Mouse (Mus musculus) midbrain, embryonic 11.5 days (tissue): ENCODE data around the gene Chmp4b. TPM values are rescaled to one million over a fixed set of nuclear protein-coding genes. Genes with fewer than 3 reads are reported as not detected.

Experiments
- ATAC-seq: fragments of 200-750 bp; cut with Nextera tagmentation; 2 replicates; pipeline ENCODE4 v1.8.0; 2017; ENCODE audit warnings: moderate TSS enrichment, moderate library complexity; ENCODE audit not compliant: low FRiP score
- DNase-seq: peaks from one replicate; pipeline ENCODE4 v3.0.0; 2015; ENCODE audit warnings: low spot score; ENCODE audit errors: missing footprints
- H3K27ac ChIP-seq: fragments of 300-500 bp; sonication (generic); 2 replicates; pipeline ENCODE4 v1.5.1; 2014; ENCODE audit warnings: low read depth, low read length
- H3K27me3 ChIP-seq: fragments of 300-500 bp; sonication (generic); 2 replicates; pipeline ENCODE4 v1.6.1; 2014; ENCODE audit warnings: mild to moderate bottlenecking, low read length, moderate library complexity, mixed read lengths; ENCODE audit not compliant: control insufficient read depth, insufficient read depth
- H3K36me3 ChIP-seq: fragments of 300-500 bp; sonication (generic); 2 replicates; pipeline ENCODE4 v1.6.1; 2014; ENCODE audit warnings: mild to moderate bottlenecking, low read length, moderate library complexity, mixed read lengths; ENCODE audit not compliant: control insufficient read depth, insufficient read depth
- H3K4me1 ChIP-seq: fragments of 300-500 bp; sonication (generic); 2 replicates; pipeline ENCODE4 v1.6.1; 2014; ENCODE audit warnings: low read length; ENCODE audit not compliant: control insufficient read depth, insufficient read depth
- H3K4me2 ChIP-seq: fragments of 300-500 bp; sonication (generic); 2 replicates; pipeline ENCODE4 v1.6.1; 2014; ENCODE audit warnings: mild to moderate bottlenecking, moderate library complexity
- H3K4me3 ChIP-seq: fragments of 300-500 bp; sonication (generic); 2 replicates; pipeline ENCODE4 v1.5.1; 2014; ENCODE audit warnings: low read depth, low read length
- H3K9ac ChIP-seq: fragments of 300-500 bp; sonication (generic); 2 replicates; pipeline ENCODE4 v1.6.1; 2014; ENCODE audit warnings: low read length
- H3K9me3 ChIP-seq: fragments of 300-500 bp; sonication (generic); 2 replicates; pipeline ENCODE4 v1.6.1; 2016; ENCODE audit warnings: low read length; ENCODE audit not compliant: control insufficient read depth
- WGBS: fragments of 180-500 bp; shearing (Covaris S2); extraction: QIAGEN DNeasy Blood & Tissue Kit; methylation state at CpG from one replicate; pipeline ENCODE4 v1.1.7; 2014; 5-methylcytosine and 5-hydroxymethylcytosine counted together
- polyA plus RNA-seq: library from polyadenylated mRNA; unstranded; fragments of >200 nt; fragmentation: Nextera tagmentation; extraction: Ambion mirVana; gene quantifications from 2 replicates; pipeline ENCODE4 v1.2.1, GENCODE M21; 2014

Gene Chmp4b
- polyA plus RNA-seq, 1 experiment from 2014 or later, result 12.7 TPM

GRCm38 (mm10) chr2:154735416-154735815 is 83.9 kb downstream of the Chmp4b start:
- WGBS, result 78% methylated on average over 7 of the region's 7 CpGs
- H3K27me3 ChIP-seq, result no peaks in the 10 kb centered on the region
- no peak for ATAC-seq
- H3K4me2 ChIP-seq, result no peak overlapping the region
- DNase-seq, result no peak
- H3K4me1 ChIP-seq, result peaks cover 2% of the 10 kb centered on the region; the same call in 1 of the 2 replicates
- H3K36me3 ChIP-seq, result no peaks in the 10 kb centered on the region
- H3K4me3 ChIP-seq, result no peak overlapping the region
- no peak overlapping the region for H3K27ac ChIP-seq
- H3K9me3 ChIP-seq, result no peaks in the 10 kb centered on the region
- H3K9ac ChIP-seq, result no peak overlapping the region

GRCm38 (mm10) chr2:154735986-154736385 is 84.5 kb downstream of the Chmp4b start:
- Histone ChIP-seq H3K27me3 (no peaks in the 10 kb centered on the region), H3K4me2 (no peak overlapping the region), H3K4me3 (no peak overlapping the region), H3K4me1 (peaks cover 2% of the 10 kb centered on the region; the same call in 1 of the 2 replicates), H3K9ac (no peak overlapping the region), H3K36me3 (no peaks in the 10 kb centered on the region), H3K27ac (no peak overlapping the region), H3K9me3 (no peaks in the 10 kb centered on the region)
- ATAC-seq (no peak), DNase-seq (no peak)
- 92% methylated on average over 7 of the region's 7 CpGs for WGBS

- Histone ChIP-seq H3K27ac (no peak overlapping the region), H3K36me3 (no peaks in the 10 kb centered on the region), H3K4me2 (no peak overlapping the region), H3K9ac (no peak overlapping the region), H3K27me3 (no peaks in the 10 kb centered on the region), H3K4me1 (no peaks in the 10 kb centered on the region), H3K4me3 (no peak overlapping the region), H3K9me3 (no peaks in the 10 kb centered on the region)
- WGBS, result 88% methylated on average over 5 of the region's 5 CpGs
- DNase-seq, result no peak
- ATAC-seq, result no peak
Observed at GRCm38 (mm10) chr2:154738621-154739020, 87.1 kb downstream of the Chmp4b start.

GRCm38 (mm10) chr2:154742911-154743819 is 91.7 kb downstream of the Chmp4b start:
- no peaks in the 10 kb centered on the region for H3K9me3 ChIP-seq
- no peaks in the 10 kb centered on the region for H3K36me3 ChIP-seq
- no peak overlapping the region for H3K27ac ChIP-seq
- DNase-seq, result no peak
- no peak overlapping the region for H3K4me2 ChIP-seq
- no peak overlapping the region for H3K4me3 ChIP-seq
- no peaks in the 10 kb centered on the region for H3K27me3 ChIP-seq
- no peak for ATAC-seq
- no peaks in the 10 kb centered on the region for H3K4me1 ChIP-seq
- WGBS, result 75% methylated on average over 10 of the region's 10 CpGs
- no peak overlapping the region for H3K9ac ChIP-seq

GRCm38 (mm10) chr2:154743915-154744314 is 92.4 kb downstream of the Chmp4b start:
- Histone ChIP-seq H3K36me3 (no peaks in the 10 kb centered on the region), H3K4me2 (no peak overlapping the region), H3K4me1 (no peaks in the 10 kb centered on the region), H3K27me3 (no peaks in the 10 kb centered on the region), H3K4me3 (no peak overlapping the region), H3K27ac (no peak overlapping the region), H3K9ac (no peak overlapping the region), H3K9me3 (no peaks in the 10 kb centered on the region)
- ATAC-seq (no peak), DNase-seq (no peak)
- WGBS, result 82% methylated on average over 4 of the region's 4 CpGs

Other genes with a start within 250 kb of the Chmp4b start
- 2.0 and 2.3 TPM in 2 replicates for gene Snta1, start 243.6 kb upstream of the Chmp4b start, polyA plus RNA-seq
- 75.2 and 76.1 TPM in 2 replicates for gene Cbfa2t2, start 215.2 kb upstream of the Chmp4b start, polyA plus RNA-seq
- gene 1700003F12Rik, start 104.6 kb upstream of the Chmp4b start, polyA plus RNA-seq, result 2.4 and 2.6 TPM in 2 replicates
- gene Actl10, start 99.9 kb upstream of the Chmp4b start, polyA plus RNA-seq, result not detected in 2 replicates
- gene Necab3, start 92.8 kb upstream of the Chmp4b start, polyA plus RNA-seq, result 6.1 and 6.9 TPM in 2 replicates
- 14.5 and 15.3 TPM in 2 replicates for gene E2f1, start 81.8 kb upstream of the Chmp4b start, polyA plus RNA-seq
- 12.3 and 14.1 TPM in 2 replicates for gene Pxmp4, start 48.0 kb upstream of the Chmp4b start, polyA plus RNA-seq
- gene Zfp341, start 38.4 kb upstream of the Chmp4b start, polyA plus RNA-seq, result 0.92 and 1.2 TPM in 2 replicates
- gene 4930519P11Rik, start 38.3 kb upstream of the Chmp4b start, polyA plus RNA-seq, result 0.60 and 1.1 TPM in 2 replicates
- not detected in 2 replicates for gene Gm14214, start 118.3 kb downstream of the Chmp4b start, polyA plus RNA-seq
- gene Raly, start 139.4 kb downstream of the Chmp4b start, polyA plus RNA-seq, result 56.9 and 66.8 TPM in 2 replicates
- 0.36 and 0.40 TPM in 2 replicates for gene a, start 139.7 kb downstream of the Chmp4b start, polyA plus RNA-seq
- gene Eif2s2, start 241.2 kb downstream of the Chmp4b start, polyA plus RNA-seq, result 135 and 144 TPM in 2 replicates